Mouse (Mus musculus) C2C12 (cell line): Measurements from ENCODE around the gene Tgfa. TPM values are rescaled to one million over a fixed set of nuclear protein-coding genes. Genes with fewer than 3 reads are reported as not detected.

Experiments used
- H3K27me3 ChIP-seq: one replicate; pipeline ENCODE4 v1.6.1; 2011; ENCODE audit not compliant: control insufficient read depth, insufficient read depth, insufficient read length
- H3K36me3 ChIP-seq: one replicate; pipeline ENCODE4 v1.6.1; 2011; ENCODE audit not compliant: control insufficient read depth, insufficient read depth
- H3K4me3 ChIP-seq: one replicate; pipeline ENCODE4 v1.5.1; 2011; ENCODE audit warnings: mild to moderate bottlenecking, control low read depth; ENCODE audit not compliant: poor library complexity, insufficient read depth, severe bottlenecking
- H3K79me2 ChIP-seq: one replicate; pipeline ENCODE4 v1.6.1; 2011; ENCODE audit not compliant: control insufficient read depth, insufficient read depth
- H3K79me3 ChIP-seq: one replicate; pipeline ENCODE4 v1.6.1; 2011; ENCODE audit warnings: low read depth, control low read depth
- H3ac ChIP-seq: one replicate; pipeline ENCODE3; 2011; ENCODE audit warnings: low read depth; ENCODE audit not compliant: control insufficient read depth, insufficient read length
- CEBPB ChIP-seq: IDR thresholded peaks from one replicate; pipeline ENCODE4 v1.6.1; 2011; ENCODE audit warnings: low read depth, mild to moderate bottlenecking, control low read depth, moderate library complexity
- CTCF ChIP-seq: IDR thresholded peaks from one replicate; pipeline ENCODE4 v1.5.1; 2011; ENCODE audit not compliant: control insufficient read depth, insufficient read depth, insufficient read length
- FOSL1 ChIP-seq: IDR thresholded peaks from one replicate; pipeline ENCODE4 v1.8.0; 2011; ENCODE audit warnings: mild to moderate bottlenecking, low read length; ENCODE audit not compliant: poor library complexity, insufficient read depth, severe bottlenecking
- MAX ChIP-seq: IDR thresholded peaks from one replicate; pipeline ENCODE4 v1.6.1; 2011; ENCODE audit warnings: mild to moderate bottlenecking, control low read depth
- MYOD1 ChIP-seq: IDR thresholded peaks from one replicate; pipeline ENCODE4 v1.6.1; 2011; ENCODE audit warnings: low read depth; ENCODE audit not compliant: control insufficient read depth, insufficient read length
- MYOG ChIP-seq: IDR thresholded peaks from one replicate; pipeline ENCODE4 v1.6.1; 2011; ENCODE audit not compliant: control insufficient read depth, insufficient read length; ENCODE audit errors: extremely low read depth
- USF1 ChIP-seq: IDR thresholded peaks from one replicate; pipeline ENCODE4 v1.6.1; 2011; ENCODE audit warnings: low read depth, mild to moderate bottlenecking, control low read depth, moderate library complexity
- polyA plus RNA-seq: library from polyadenylated mRNA; unstranded; fragments of >200 nt; fragmentation: generic; extraction: Trizol; gene quantifications from one replicate; pipeline ENCODE4 v1.2.1, GENCODE M21; 2012; ENCODE audit warnings: missing spikeins

The Tgfa gene
- polyA plus RNA-seq, 1 experiment = 0.54 TPM

DNA sequence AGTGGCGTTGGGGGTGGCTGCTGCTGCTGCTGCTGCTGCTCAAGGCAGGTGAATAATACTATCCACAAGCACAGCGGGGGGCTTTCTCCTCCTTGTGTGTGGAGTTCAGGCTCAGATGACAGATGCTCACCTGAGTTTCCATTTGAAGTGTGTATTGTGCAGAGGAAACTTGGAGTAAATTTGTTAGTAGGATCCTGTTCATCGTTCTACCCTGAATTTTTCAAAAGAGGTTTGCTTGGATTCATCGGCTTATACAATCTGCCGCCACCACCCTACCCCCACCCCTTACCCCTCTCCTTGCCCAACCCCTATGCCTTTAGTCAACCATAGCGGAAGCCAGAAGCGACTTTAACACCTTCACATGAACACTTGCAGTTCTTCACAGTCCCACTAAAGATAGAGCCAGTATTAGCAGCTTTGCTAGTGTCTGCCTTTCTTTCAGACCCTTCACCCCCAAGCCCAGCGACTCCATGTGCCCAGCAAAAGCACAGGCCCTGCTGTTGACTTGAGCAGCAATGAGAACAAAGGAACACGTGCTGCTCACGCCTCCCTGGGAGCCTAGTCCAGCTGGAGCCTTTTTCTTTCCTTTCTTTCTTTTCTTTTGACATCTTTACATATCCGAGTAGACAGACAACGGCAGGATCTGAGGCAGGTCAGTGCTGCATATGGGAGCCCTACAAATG is 16.2 kb downstream of the Tgfa start:
- TF ChIP-seq MYOD1 (no peak), USF1 (no peak), MYOG (no peak), CTCF (no peak), MAX (no peak), CEBPB (no peak), FOSL1 (no peak)
- H3K36me3 ChIP-seq = no peaks in the 10 kb centered on the region
- peaks cover 13% of the 10 kb centered on the region for H3K27me3 ChIP-seq
- H3ac ChIP-seq = no peak overlapping the region
- no peaks in the 10 kb centered on the region for H3K79me3 ChIP-seq
- no peaks in the 10 kb centered on the region for H3K79me2 ChIP-seq
- H3K4me3 ChIP-seq = no peak overlapping the region

DNA sequence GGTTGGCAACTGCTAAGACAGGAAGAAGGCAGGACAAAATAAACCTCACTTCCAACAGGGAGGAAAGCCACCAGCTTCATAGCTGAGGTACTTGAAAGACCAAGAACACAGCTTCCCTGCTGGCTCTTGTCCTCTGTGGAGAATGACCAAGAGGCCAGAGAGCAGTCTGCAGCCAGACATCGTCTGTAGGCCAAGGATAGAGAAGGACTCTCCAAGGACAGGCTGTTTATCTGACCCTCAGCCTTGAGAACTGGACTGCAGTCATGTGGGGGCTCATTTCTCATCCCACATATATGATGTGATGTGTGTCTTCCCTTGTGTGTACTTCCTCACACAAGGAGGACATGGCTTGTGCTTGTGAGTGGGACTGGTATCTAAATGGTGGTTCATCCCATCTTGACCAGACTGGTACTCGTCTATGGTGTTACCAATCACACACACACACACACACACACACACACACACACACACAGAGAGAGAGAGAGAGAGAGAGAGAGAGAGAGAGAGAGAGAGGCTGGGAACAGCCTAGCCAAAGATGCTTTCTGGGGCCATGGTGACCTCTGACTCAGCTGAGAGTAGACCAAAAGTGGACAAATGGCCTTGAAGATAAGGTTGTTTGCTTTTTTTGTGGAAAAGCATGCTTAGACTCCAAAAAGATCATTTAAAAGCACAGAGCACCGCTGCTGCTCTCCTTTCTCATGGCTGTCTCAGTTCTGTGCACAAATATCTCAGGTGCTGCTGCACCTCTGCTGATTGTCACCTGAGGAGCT is 18.0 kb downstream of the Tgfa start:
- Histone ChIP-seq H3K4me3 (no peak overlapping the region), H3ac (no peak overlapping the region), H3K36me3 (no peaks in the 10 kb centered on the region), H3K79me2 (no peaks in the 10 kb centered on the region), H3K79me3 (no peaks in the 10 kb centered on the region), H3K27me3 (peaks cover 6% of the 10 kb centered on the region)
- TF ChIP-seq CEBPB (no peak), USF1 (no peak), MAX (no peak), FOSL1 (no peak), MYOD1 (no peak), CTCF (no peak), MYOG (no peak)

DNA sequence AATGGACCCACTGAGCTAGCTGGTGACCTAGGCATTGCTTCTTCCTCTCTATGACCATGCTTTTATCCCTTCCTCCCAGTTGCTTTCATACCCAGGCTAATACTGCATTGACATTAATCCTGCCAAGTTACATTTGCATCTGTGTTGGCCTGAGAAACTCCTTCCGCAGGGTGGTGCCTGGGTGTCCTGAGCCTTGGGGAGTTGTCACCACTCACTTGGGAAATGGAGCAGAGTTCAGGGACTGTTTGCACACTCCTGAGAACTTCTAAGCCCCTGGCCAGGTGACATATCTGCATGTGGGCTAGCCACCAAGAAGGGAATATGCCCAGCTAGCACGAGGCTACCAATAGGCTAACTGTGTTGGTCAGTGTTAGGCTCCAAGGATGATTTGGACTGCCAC is 23.0 kb downstream of the Tgfa start:
- no peaks in the 10 kb centered on the region for H3K79me3 ChIP-seq

DNA sequence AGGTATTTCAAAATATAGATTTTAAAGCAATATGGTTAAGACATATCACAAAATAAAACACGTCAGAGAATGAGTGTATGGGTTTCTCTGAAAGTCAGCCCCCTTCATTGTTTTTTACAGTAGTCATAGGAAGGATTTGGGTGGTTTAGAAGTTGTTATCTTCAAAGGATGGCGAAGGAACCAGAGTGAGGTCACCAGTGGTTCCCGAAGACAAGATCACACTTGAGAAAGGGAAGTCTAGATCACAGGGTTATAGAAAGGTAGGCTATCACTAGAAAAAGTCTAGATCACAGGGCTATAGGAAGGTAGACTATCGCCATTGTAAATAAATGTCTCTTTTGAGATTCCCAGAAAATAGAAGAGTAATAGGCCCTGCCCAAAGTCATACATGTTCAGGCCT is 23.7 kb downstream of the Tgfa start:
- H3K4me3 ChIP-seq = no peak overlapping the region

More for the DNA sequence above, 23.0 kb downstream of the Tgfa start:
- H3ac ChIP-seq = no peak overlapping the region
- no peaks in the 10 kb centered on the region for H3K27me3 ChIP-seq
- H3K79me2 ChIP-seq = no peaks in the 10 kb centered on the region
- no peaks in the 10 kb centered on the region for H3K36me3 ChIP-seq
- no peak for TF ChIP-seq USF1
- no peak for TF ChIP-seq CTCF
- TF ChIP-seq MYOG = no peak
- no peak overlapping the region for H3K4me3 ChIP-seq

GRCm38 (mm10) chr6:86219494-86219893 is 24.5 kb downstream of the Tgfa start:
- Histone ChIP-seq H3K79me3 (no peaks in the 10 kb centered on the region), H3ac (no peak overlapping the region), H3K79me2 (no peaks in the 10 kb centered on the region), H3K36me3 (no peaks in the 10 kb centered on the region), H3K27me3 (no peaks in the 10 kb centered on the region), H3K4me3 (no peak overlapping the region)
- TF ChIP-seq FOSL1 = no peak
- TF ChIP-seq MYOD1 = no peak
- TF ChIP-seq USF1 = no peak
- TF ChIP-seq MAX = no peak
- TF ChIP-seq CEBPB = no peak
- TF ChIP-seq CTCF = no peak
- TF ChIP-seq MYOG = no peak

More for the DNA sequence above, 23.7 kb downstream of the Tgfa start:
- Histone ChIP-seq H3K79me2 (no peaks in the 10 kb centered on the region), H3ac (no peak overlapping the region), H3K79me3 (no peaks in the 10 kb centered on the region), H3K27me3 (no peaks in the 10 kb centered on the region), H3K36me3 (no peaks in the 10 kb centered on the region)
- no peak for TF ChIP-seq MAX
- TF ChIP-seq FOSL1 = no peak
- no peak for TF ChIP-seq CTCF
